Mouse (Mus musculus) liver, embryonic 12.5 days (tissue): ENCODE measurements around the gene Tcf7l2. TPM values are rescaled to one million over a fixed set of nuclear protein-coding genes. Genes with fewer than 3 reads are reported as not detected.

ENCODE experiments used
- ATAC-seq: fragments of 200-750 bp; cut with Nextera tagmentation; 2 replicates; pipeline ENCODE4 v1.8.0; 2017; ENCODE audit warnings: moderate number of reproducible peaks, mild to moderate bottlenecking, moderate library complexity
- H3K27ac ChIP-seq: fragments of 300-500 bp; sonication (generic); 2 replicates; pipeline ENCODE4 v1.5.1; 2016; ENCODE audit warnings: mild to moderate bottlenecking
- H3K27me3 ChIP-seq: fragments of 300-500 bp; sonication (generic); replicated peaks from 2 replicates; pipeline ENCODE4 v1.6.1; 2016; ENCODE audit warnings: mild to moderate bottlenecking, moderate library complexity
- H3K36me3 ChIP-seq: fragments of 300-500 bp; sonication (generic); 2 replicates; pipeline ENCODE4 v1.6.1; 2016; ENCODE audit warnings: mild to moderate bottlenecking, moderate library complexity
- H3K4me1 ChIP-seq: fragments of 300-500 bp; sonication (generic); 2 replicates; pipeline ENCODE4 v1.6.1; 2016
- H3K4me2 ChIP-seq: fragments of 300-500 bp; sonication (generic); 2 replicates; pipeline ENCODE4 v1.6.1; 2016; ENCODE audit warnings: mild to moderate bottlenecking, moderate library complexity
- H3K4me3 ChIP-seq: fragments of 300-500 bp; sonication (generic); 2 replicates; pipeline ENCODE4 v1.5.1; 2016; ENCODE audit warnings: mild to moderate bottlenecking, moderate library complexity
- H3K9ac ChIP-seq: fragments of 300-500 bp; sonication (generic); 2 replicates; pipeline ENCODE4 v1.6.1; 2016; ENCODE audit warnings: mild to moderate bottlenecking, moderate library complexity
- H3K9me3 ChIP-seq: fragments of 300-500 bp; sonication (generic); replicated peaks from 2 replicates; pipeline ENCODE4 v1.6.1; 2016; ENCODE audit warnings: mild to moderate bottlenecking, moderate library complexity
- WGBS: fragments of 180-500 bp; shearing (Covaris S2); methylation state at CpG from one replicate; pipeline ENCODE4 v1.1.7; 2016; ENCODE audit not compliant: insufficient replicate concordance; 5-methylcytosine and 5-hydroxymethylcytosine counted together
- polyA plus RNA-seq: library from polyadenylated mRNA; unstranded; fragments of >200 nt; fragmentation: Nextera tagmentation; extraction: Ambion mirVana; gene quantifications from 2 replicates; pipeline ENCODE4 v1.2.1, GENCODE M21; 2016

Gene Tcf7l2
- polyA plus RNA-seq, 1 experiment from 2014 or later = 23.0 TPM

- H3K27me3 ChIP-seq = peaks cover 35% of the 10 kb centered on the region
- ATAC-seq = no peak
- no peaks in the 10 kb centered on the region for H3K9me3 ChIP-seq
- H3K9ac ChIP-seq = no peak overlapping the region
- peaks cover 4% of the 10 kb centered on the region; the same call in 1 of the 2 replicates for H3K36me3 ChIP-seq
- H3K4me3 ChIP-seq = no peak overlapping the region
- H3K4me2 ChIP-seq = no peak overlapping the region
- no peak overlapping the region for H3K27ac ChIP-seq
- 0 out of 2 replicates have a peak, but pooled peaks cover 4% of the 10 kb centered on the region for H3K4me1 ChIP-seq
- 81% methylated on average over 3 of the region's 3 CpGs for WGBS
Observed at GRCm38 (mm10) chr19:55762187-55762586, 20.6 kb downstream of the Tcf7l2 start.

GRCm38 (mm10) chr19:55765814-55766213 is 24.2 kb downstream of the Tcf7l2 start:
- H3K4me1 ChIP-seq = peaks cover 4% of the 10 kb centered on the region; the same call in 1 of the 2 replicates
- ATAC-seq = no peak
- 72% methylated on average over 11 of the region's 11 CpGs for WGBS

GRCm38 (mm10) chr19:55767104-55767503 is 25.5 kb downstream of the Tcf7l2 start:
- H3K9ac ChIP-seq = no peak overlapping the region
- H3K4me1 ChIP-seq = no peaks in the 10 kb centered on the region; the same call in 1 of the 2 replicates
- no peaks in the 10 kb centered on the region for H3K9me3 ChIP-seq
- H3K4me2 ChIP-seq = no peak overlapping the region
- no peak overlapping the region for H3K27ac ChIP-seq
- H3K36me3 ChIP-seq = peaks cover 4% of the 10 kb centered on the region; the same call in 1 of the 2 replicates
- peaks cover 69% of the 10 kb centered on the region for H3K27me3 ChIP-seq
- 68% methylated on average over 6 of the region's 6 CpGs for WGBS
- no peak overlapping the region for H3K4me3 ChIP-seq
- no peak for ATAC-seq

More at GRCm38 (mm10) chr19:55765814-55766213, 24.2 kb downstream of the Tcf7l2 start:
- Histone ChIP-seq H3K27me3 (peaks cover 56% of the 10 kb centered on the region), H3K4me2 (no peak overlapping the region), H3K27ac (no peak overlapping the region), H3K9ac (no peak overlapping the region), H3K4me3 (no peak overlapping the region), H3K9me3 (no peaks in the 10 kb centered on the region), H3K36me3 (peaks cover 4% of the 10 kb centered on the region; the same call in 1 of the 2 replicates)

GRCm38 (mm10) chr19:55767579-55767978 is 26.0 kb downstream of the Tcf7l2 start:
- no peak overlapping the region for H3K4me2 ChIP-seq
- no peaks in the 10 kb centered on the region; the same call in 1 of the 2 replicates for H3K4me1 ChIP-seq
- 18% methylated on average over 2 of the region's 2 CpGs for WGBS
- H3K9ac ChIP-seq = no peak overlapping the region
- peaks cover 72% of the 10 kb centered on the region for H3K27me3 ChIP-seq
- no peak overlapping the region for H3K27ac ChIP-seq
- H3K36me3 ChIP-seq = peaks cover under 1% of the 10 kb centered on the region; the same call in 1 of the 2 replicates
- H3K4me3 ChIP-seq = no peak overlapping the region
- no peak for ATAC-seq
- no peaks in the 10 kb centered on the region for H3K9me3 ChIP-seq

- Histone ChIP-seq H3K9ac (no peak overlapping the region), H3K36me3 (no peaks in the 10 kb centered on the region), H3K4me2 (no peak overlapping the region), H3K4me1 (no peaks in the 10 kb centered on the region; the same call in 1 of the 2 replicates), H3K27ac (no peak overlapping the region), H3K27me3 (peaks cover 78% of the 10 kb centered on the region), H3K4me3 (no peak overlapping the region), H3K9me3 (no peaks in the 10 kb centered on the region)
- no peak for ATAC-seq
- 61% methylated on average over 11 of the region's 11 CpGs for WGBS
Observed at GRCm38 (mm10) chr19:55768246-55768645, 26.6 kb downstream of the Tcf7l2 start.

GRCm38 (mm10) chr19:55768889-55769288 is 27.3 kb downstream of the Tcf7l2 start:
- Histone ChIP-seq H3K36me3 (no peaks in the 10 kb centered on the region), H3K9ac (no peak overlapping the region), H3K27me3 (peaks cover 78% of the 10 kb centered on the region), H3K9me3 (no peaks in the 10 kb centered on the region), H3K27ac (no peak overlapping the region), H3K4me1 (no peaks in the 10 kb centered on the region; the same call in 1 of the 2 replicates), H3K4me3 (no peak overlapping the region), H3K4me2 (no peak overlapping the region)
- ATAC-seq = 0 out of 2 replicates have a peak, but pooled peaks have one; percentile 47
- 17% methylated on average over 11 of the region's 11 CpGs for WGBS

GRCm38 (mm10) chr19:55774334-55774733 is 32.7 kb downstream of the Tcf7l2 start:
- H3K9me3 ChIP-seq = no peaks in the 10 kb centered on the region
- no peak overlapping the region for H3K4me2 ChIP-seq
- peaks cover 63% of the 10 kb centered on the region for H3K27me3 ChIP-seq
- H3K27ac ChIP-seq = no peak overlapping the region
- no peak overlapping the region for H3K4me3 ChIP-seq
- H3K36me3 ChIP-seq = no peaks in the 10 kb centered on the region
- H3K9ac ChIP-seq = no peak overlapping the region
- peaks cover 5% of the 10 kb centered on the region; the same call in 1 of the 2 replicates for H3K4me1 ChIP-seq
- 42% methylated on average over 4 of the region's 4 CpGs for WGBS
- no peak for ATAC-seq

GRCm38 (mm10) chr19:55774824-55775223 is 33.2 kb downstream of the Tcf7l2 start:
- Histone ChIP-seq H3K36me3 (no peaks in the 10 kb centered on the region), H3K4me2 (no peak overlapping the region), H3K4me3 (no peak overlapping the region), H3K9ac (no peak overlapping the region), H3K9me3 (no peaks in the 10 kb centered on the region), H3K27me3 (peaks cover 64% of the 10 kb centered on the region), H3K4me1 (peaks cover 5% of the 10 kb centered on the region; the same call in 1 of the 2 replicates), H3K27ac (no peak overlapping the region)
- 22% methylated on average over 7 of the region's 7 CpGs for WGBS
- ATAC-seq = no peak

- no peak overlapping the region for H3K4me2 ChIP-seq
- H3K9ac ChIP-seq = no peak overlapping the region
- H3K4me1 ChIP-seq = no peaks in the 10 kb centered on the region
- H3K4me3 ChIP-seq = no peak overlapping the region
- H3K9me3 ChIP-seq = no peaks in the 10 kb centered on the region
- 67% methylated on average over 10 of the region's 10 CpGs for WGBS
- no peak for ATAC-seq
- H3K27ac ChIP-seq = no peak overlapping the region
- H3K27me3 ChIP-seq = peaks cover 70% of the 10 kb centered on the region
- no peaks in the 10 kb centered on the region for H3K36me3 ChIP-seq
Observed at GRCm38 (mm10) chr19:55779871-55780270, 38.3 kb downstream of the Tcf7l2 start.

- ATAC-seq = no peak
- H3K4me2 ChIP-seq = no peak overlapping the region
- H3K4me1 ChIP-seq = no peaks in the 10 kb centered on the region
- no peak overlapping the region for H3K9ac ChIP-seq
- H3K27me3 ChIP-seq = peaks cover 71% of the 10 kb centered on the region
- H3K27ac ChIP-seq = no peak overlapping the region
- no peak overlapping the region for H3K4me3 ChIP-seq
- H3K36me3 ChIP-seq = no peaks in the 10 kb centered on the region
- WGBS = 63% methylated on average over 10 of the region's 10 CpGs
- H3K9me3 ChIP-seq = no peaks in the 10 kb centered on the region
Observed at GRCm38 (mm10) chr19:55781087-55781486, 39.5 kb downstream of the Tcf7l2 start.

- H3K4me3 ChIP-seq = no peak overlapping the region
- no peaks in the 10 kb centered on the region for H3K36me3 ChIP-seq
- no peaks in the 10 kb centered on the region for H3K9me3 ChIP-seq
- no peak for ATAC-seq
- no peak overlapping the region for H3K27ac ChIP-seq
- 43% methylated on average over 8 of the region's 8 CpGs for WGBS
- H3K9ac ChIP-seq = no peak overlapping the region
- H3K27me3 ChIP-seq = peaks cover 68% of the 10 kb centered on the region
- H3K4me2 ChIP-seq = no peak overlapping the region
- H3K4me1 ChIP-seq = no peaks in the 10 kb centered on the region
Observed at GRCm38 (mm10) chr19:55781681-55782080, 40.1 kb downstream of the Tcf7l2 start.

GRCm38 (mm10) chr19:55784796-55785418 is 43.3 kb downstream of the Tcf7l2 start:
- no peaks in the 10 kb centered on the region for H3K9me3 ChIP-seq
- peaks cover 21% of the 10 kb centered on the region for H3K4me1 ChIP-seq
- peaks cover 47% of the 10 kb centered on the region for H3K27me3 ChIP-seq
- 77% methylated on average over 21 of the region's 21 CpGs for WGBS
- H3K27ac ChIP-seq = no peak overlapping the region
- H3K4me2 ChIP-seq = no peak overlapping the region
- no peak overlapping the region for H3K9ac ChIP-seq
- ATAC-seq = no peak
- no peaks in the 10 kb centered on the region for H3K36me3 ChIP-seq
- H3K4me3 ChIP-seq = no peak overlapping the region
